Mouse (Mus musculus) heart, adult 10 weeks (tissue): ENCODE data around the gene Vash2. TPM values are rescaled to one million over a fixed set of nuclear protein-coding genes. Genes with fewer than 3 reads are reported as not detected.

Experiments
- polyA plus RNA-seq: library from polyadenylated mRNA; stranded (reverse); fragments of 350-450 nt; fragmentation: Illumina TruSeq; extraction: RNeasy Lipid Tissue Mini Kit (QIAGEN cat#74804); gene quantifications from one replicate; pipeline ENCODE4 v1.2.3, GENCODE M21; 2014; ENCODE audit warnings: low read depth, low replicate concordance

Gene Vash2
- polyA plus RNA-seq: 0.13 TPM

DNA sequence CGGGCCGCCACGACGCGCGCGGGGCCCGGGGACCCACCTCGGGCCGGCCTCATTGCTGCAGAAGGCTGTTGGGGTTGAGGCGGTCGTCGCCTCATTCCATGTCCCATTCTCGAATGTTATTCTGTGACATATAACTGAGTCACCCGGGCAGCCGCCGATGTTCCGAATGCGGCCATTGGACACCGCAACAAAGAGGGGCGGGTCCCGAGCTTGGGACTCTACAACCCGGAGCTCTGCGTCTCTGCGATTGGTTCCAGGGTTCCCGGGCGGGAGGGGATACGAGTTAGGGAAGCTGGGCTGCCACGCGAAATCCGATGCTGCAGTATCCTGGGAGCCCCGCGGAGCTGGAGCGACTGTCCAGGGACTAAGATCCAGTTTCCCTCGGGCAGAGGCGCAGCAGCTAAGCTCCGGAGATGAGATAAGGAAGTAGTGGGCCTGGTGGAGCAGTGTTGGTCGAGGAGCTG is at the start of gene Vash2:
TSS of gene Vash2 (minus strand) at position 197 of the 464 bp plus-strand sequence.

DNA sequence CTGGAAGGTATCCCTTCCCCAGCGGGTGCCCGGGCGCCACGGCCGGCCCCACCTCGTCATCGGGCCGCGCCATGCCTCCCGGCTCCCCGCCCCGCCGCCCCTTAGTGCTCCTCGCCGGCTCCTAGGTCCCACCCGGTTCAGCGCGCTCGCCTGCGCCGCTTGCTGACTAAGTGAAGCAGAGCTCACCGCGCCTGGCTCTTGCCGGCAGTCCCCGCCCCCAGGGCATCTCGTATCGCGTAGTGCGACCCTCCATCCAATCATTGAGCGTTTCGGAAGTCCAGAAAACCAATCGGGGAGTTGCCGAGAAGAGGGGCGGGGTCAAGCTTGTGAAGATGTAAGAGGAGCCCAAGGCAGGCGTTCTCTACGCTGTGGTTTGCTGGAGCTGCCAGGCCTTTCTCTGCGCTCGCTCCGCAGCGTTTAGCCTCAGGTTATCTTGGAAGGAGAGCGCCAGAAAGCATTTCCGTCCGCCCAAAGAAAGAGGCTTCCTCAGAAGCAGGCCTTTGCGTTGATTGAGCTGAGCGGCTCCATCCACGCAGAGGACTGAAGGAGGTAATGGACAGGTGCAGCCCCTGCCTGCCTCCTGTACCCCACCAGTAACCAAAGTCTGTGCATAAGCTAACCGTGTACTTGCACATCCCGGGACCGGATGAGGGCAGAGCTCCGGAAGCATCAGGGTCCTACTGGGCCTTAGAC is 47.1 kb upstream of the Vash2 start, which contains the start of gene Flvcr1:
TSS of gene Flvcr1 (minus strand) at position 138 of the 693 bp plus-strand sequence.

GRCm38 (mm10) chr1:190924812-190925211 is 54.3 kb downstream of the Vash2 start, which contains the start of gene Angel2:
Angel2 (plus strand) TSS chr1:190925112.

DNA sequence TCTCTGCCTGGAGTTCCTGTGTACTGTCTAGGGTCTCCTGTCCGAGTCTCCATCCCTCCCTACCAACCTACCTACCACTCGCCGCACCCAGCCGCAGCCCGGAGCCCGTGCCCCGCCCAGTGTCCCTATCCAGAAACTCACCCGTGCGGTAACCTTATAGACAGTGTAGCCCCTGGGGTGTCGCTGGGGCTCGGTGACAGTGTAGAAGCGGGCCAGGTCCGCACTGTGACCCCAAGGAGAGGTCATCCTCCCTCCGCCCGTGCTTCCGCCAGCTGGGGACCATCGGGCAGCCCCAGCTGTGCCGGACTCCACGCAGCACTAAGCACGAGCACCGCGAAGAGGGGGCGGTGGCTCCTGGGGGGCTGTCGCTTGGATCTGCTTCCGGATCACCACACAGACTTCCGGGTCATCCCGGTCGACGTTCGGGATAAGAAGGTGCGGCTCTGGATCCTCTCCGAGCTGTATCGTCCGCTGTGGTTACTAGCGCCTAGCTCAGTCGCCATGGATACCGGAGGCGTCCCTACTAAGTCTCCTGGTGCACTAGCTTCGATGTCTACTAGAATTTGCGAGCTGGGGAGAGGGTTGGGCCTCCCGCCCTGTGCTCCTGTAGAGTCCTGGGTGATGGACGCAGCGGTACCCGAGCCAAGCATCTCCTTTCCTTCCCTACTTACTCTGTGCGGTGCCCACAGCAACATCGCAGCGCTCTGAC is 67.5 kb downstream of the Vash2 start, which contains the start of gene Rps6kc1:
TSS of gene Rps6kc1 (minus strand) at position 356 of the 709 bp plus-strand sequence.

Other genes with a start within 250 kb of the Vash2 start
- gene Rps6kc1, start 67.5 kb downstream of the Vash2 start, polyA plus RNA-seq: 12.0 TPM
- gene Angel2, start 54.2 kb downstream of the Vash2 start, polyA plus RNA-seq: 27.1 TPM
- 6.1 TPM for gene Flvcr1, start 46.9 kb upstream of the Vash2 start, polyA plus RNA-seq
- gene Spata45, start 57.3 kb upstream of the Vash2 start, polyA plus RNA-seq: not detected
- 34.6 TPM for gene Tatdn3, start 83.6 kb upstream of the Vash2 start, polyA plus RNA-seq
- 0.16 TPM for gene Nsl1, start 83.7 kb upstream of the Vash2 start, polyA plus RNA-seq
- 0.65 TPM for gene Batf3, start 118.6 kb upstream of the Vash2 start, polyA plus RNA-seq
- gene Fam71a, start 185.5 kb upstream of the Vash2 start, polyA plus RNA-seq: not detected
- 22.3 TPM for gene Atf3, start 238.7 kb upstream of the Vash2 start, polyA plus RNA-seq